Mouse (Mus musculus) hindbrain, embryonic 10.5 days (tissue): ENCODE data around the gene Ttc41. TPM values are rescaled to one million over a fixed set of nuclear protein-coding genes. Genes with fewer than 3 reads are reported as not detected.

ENCODE experiments used
- DNase-seq: peaks from one replicate; pipeline ENCODE4 v3.0.0-alpha.2; 2017; ENCODE audit warnings: low spot score
- H3K27ac ChIP-seq: fragments of 300-500 bp; sonication (generic); 2 replicates; pipeline ENCODE4 v1.5.1; 2016; ENCODE audit warnings: mild to moderate bottlenecking, moderate library complexity
- H3K27me3 ChIP-seq: fragments of 300-500 bp; sonication (generic); 2 replicates; pipeline ENCODE4 v1.6.1; 2016; ENCODE audit warnings: mild to moderate bottlenecking; ENCODE audit not compliant: poor library complexity, insufficient read depth, severe bottlenecking
- H3K36me3 ChIP-seq: fragments of 300-500 bp; sonication (generic); 2 replicates; pipeline ENCODE4 v1.6.1; 2016; ENCODE audit warnings: mild to moderate bottlenecking, moderate library complexity
- H3K4me1 ChIP-seq: fragments of 300-500 bp; sonication (generic); replicated peaks from 2 replicates; pipeline ENCODE4 v1.6.1; 2016; ENCODE audit warnings: mild to moderate bottlenecking
- H3K4me3 ChIP-seq: fragments of 300-500 bp; sonication (generic); 2 replicates; pipeline ENCODE4 v1.5.1; 2016; ENCODE audit warnings: mild to moderate bottlenecking, moderate library complexity
- H3K9me3 ChIP-seq: fragments of 300-500 bp; sonication (generic); 2 replicates; pipeline ENCODE4 v1.6.1; 2016; ENCODE audit warnings: mild to moderate bottlenecking, moderate library complexity
- WGBS: fragments of 180-500 bp; shearing (Covaris S2); methylation state at CpG from one replicate; pipeline ENCODE4 v1.1.7; 2016; 5-methylcytosine and 5-hydroxymethylcytosine counted together
- polyA plus RNA-seq: library from polyadenylated mRNA; unstranded; fragments of >200 nt; fragmentation: Nextera tagmentation; extraction: Ambion mirVana; gene quantifications from 2 replicates; pipeline ENCODE4 v1.2.1, GENCODE M21; 2016

The Ttc41 gene
- polyA plus RNA-seq, 1 experiment from 2014 or later: 2.9 TPM

DNA sequence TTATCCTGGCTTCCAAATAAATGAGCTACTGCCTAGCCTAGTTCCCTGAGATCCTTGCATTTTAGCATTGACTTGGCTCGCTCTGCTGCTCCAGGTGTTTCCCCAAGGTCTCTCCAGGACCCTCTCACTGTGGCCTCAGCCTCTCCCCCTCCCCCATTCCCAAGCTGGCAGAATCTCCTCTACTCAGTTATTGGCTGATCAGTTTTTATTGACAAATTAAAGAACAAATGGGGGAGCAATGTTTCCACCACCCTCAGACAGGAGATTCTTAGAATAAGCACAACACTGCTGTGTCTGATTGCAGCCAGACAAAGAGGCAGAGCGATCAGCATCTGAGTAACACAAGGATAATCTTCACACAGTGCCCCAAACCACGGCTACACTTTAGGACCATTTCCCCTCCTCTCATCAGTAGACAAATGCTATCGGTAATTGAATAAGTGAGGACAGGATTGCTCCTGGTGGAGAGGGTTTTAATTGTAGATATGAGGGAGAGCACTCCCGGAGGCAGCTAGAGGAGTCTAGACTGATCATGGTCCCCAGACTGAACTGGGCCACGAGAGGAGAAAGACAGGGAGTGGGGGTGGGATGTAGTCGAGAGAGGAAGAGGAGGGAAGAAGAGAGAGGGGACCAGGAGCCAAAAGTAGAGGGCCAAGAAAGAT is 56.2 kb downstream of the Ttc41 start:
- H3K9me3 ChIP-seq: no peaks in the 10 kb centered on the region
- no peaks in the 10 kb centered on the region for H3K4me1 ChIP-seq
- H3K27me3 ChIP-seq: no peaks in the 10 kb centered on the region
- no peaks in the 10 kb centered on the region for H3K36me3 ChIP-seq
- no peak overlapping the region for H3K4me3 ChIP-seq
- DNase-seq: no peak
- 55% methylated on average over 7 of the region's 7 CpGs for WGBS
- no peak overlapping the region for H3K27ac ChIP-seq

- no peak overlapping the region for H3K27ac ChIP-seq
- no peaks in the 10 kb centered on the region for H3K9me3 ChIP-seq
- no peaks in the 10 kb centered on the region for H3K4me1 ChIP-seq
- DNase-seq: no peak
- H3K27me3 ChIP-seq: no peaks in the 10 kb centered on the region
- no peaks in the 10 kb centered on the region for H3K36me3 ChIP-seq
- 76% methylated on average over 3 of the region's 3 CpGs for WGBS
- H3K4me3 ChIP-seq: no peak overlapping the region
Observed at GRCm38 (mm10) chr10:86762384-86762730, 56.7 kb downstream of the Ttc41 start.

DNA sequence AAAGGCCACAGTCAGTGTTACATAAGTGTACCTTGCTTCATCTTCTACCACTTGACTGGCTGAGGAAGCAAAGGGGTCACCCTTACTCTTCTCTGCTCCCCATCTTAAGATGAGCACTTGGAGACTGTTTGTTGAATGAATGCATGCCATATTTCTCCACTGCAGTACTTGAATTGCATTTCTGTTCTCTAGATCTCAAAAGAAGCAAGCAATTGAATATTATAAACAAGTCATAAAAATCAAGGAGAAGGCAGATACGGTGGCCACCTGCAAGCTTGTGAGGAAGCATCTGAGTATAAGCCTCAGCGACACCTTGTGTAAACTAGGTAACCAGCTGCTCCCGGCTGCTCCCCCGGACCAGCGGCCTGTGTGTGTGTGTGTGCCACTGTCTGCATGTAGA is 58.1 kb downstream of the Ttc41 start, which contains the start of gene Gm49358:
TSS of gene Gm49358 (plus strand) at position 301 of the 400 bp plus-strand sequence.
- Histone ChIP-seq H3K9me3 (no peaks in the 10 kb centered on the region), H3K36me3 (no peaks in the 10 kb centered on the region), H3K4me3 (no peak within 1 kb of the TSS), H3K27me3 (no peaks in the 10 kb centered on the region), H3K4me1 (no peaks in the 10 kb centered on the region), H3K27ac (no peak within 1 kb of the TSS)
- no peak for DNase-seq
- WGBS: 96% methylated on average over 5 of the region's 5 CpGs

DNA sequence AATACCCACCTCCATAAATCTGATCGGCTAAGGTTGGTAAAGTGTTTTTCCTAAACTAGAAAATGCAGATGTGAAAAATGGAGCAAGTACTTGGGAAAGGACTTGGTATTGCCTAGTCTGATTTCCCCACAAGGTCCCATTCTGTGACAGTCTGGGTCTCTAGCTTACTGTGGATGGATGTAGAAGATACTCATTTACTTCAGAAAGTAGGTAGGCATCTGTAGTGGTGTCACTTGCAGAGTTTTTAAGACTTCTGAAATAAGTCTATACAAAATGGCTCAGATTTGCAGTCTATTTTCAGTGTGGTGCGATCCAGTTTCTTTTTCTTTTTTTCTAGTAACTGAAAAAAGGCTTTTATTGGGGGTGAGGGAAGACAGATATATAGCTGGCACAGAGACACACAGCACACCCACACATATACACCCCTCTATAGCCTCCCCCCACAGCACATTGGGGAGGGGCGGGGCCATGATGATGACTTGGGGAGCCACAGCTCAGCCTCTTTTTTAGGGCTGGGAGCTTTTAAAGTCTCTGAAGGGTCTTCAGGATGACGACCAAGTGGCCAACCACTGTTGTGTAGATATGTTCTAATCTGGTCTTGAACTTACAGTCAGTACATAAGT is 59.8 kb downstream of the Ttc41 start:
- Histone ChIP-seq H3K4me1 (peaks cover 11% of the 10 kb centered on the region), H3K4me3 (no peak overlapping the region), H3K27me3 (no peaks in the 10 kb centered on the region), H3K9me3 (no peaks in the 10 kb centered on the region), H3K27ac (no peak overlapping the region), H3K36me3 (no peaks in the 10 kb centered on the region)
- 87% methylated on average over 4 of the region's 4 CpGs for WGBS
- DNase-seq: no peak

- DNase-seq: no peak
- Histone ChIP-seq H3K9me3 (no peaks in the 10 kb centered on the region), H3K4me1 (peaks cover 11% of the 10 kb centered on the region), H3K27me3 (no peaks in the 10 kb centered on the region), H3K36me3 (no peaks in the 10 kb centered on the region), H3K27ac (no peak overlapping the region), H3K4me3 (no peak overlapping the region)
- 66% methylated on average over 5 of the region's 5 CpGs for WGBS
Observed at GRCm38 (mm10) chr10:86769216-86769615, 63.6 kb downstream of the Ttc41 start.

DNA sequence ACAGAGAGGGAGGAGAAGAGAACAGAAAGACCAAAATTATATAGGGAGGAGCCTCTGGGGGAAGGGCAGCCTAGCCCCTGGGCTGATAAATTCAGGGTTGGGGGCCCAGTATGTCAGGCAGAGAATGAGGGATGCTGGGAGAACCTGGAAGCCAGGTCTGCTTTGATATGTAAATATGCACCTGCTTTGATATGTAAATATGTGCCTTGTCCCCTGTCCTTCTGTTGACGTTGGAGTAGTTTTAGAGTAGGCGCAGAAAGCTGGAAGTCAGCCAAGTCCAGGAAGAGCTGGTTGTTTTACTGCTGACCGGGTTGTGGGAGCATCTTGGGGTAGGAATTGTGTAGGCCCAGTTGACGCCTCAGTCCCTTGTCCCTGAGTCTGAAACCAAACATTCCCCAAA is 64.2 kb downstream of the Ttc41 start:
- Histone ChIP-seq H3K27ac (no peak overlapping the region), H3K9me3 (no peaks in the 10 kb centered on the region), H3K36me3 (no peaks in the 10 kb centered on the region), H3K27me3 (no peaks in the 10 kb centered on the region), H3K4me3 (no peak overlapping the region), H3K4me1 (peaks cover 11% of the 10 kb centered on the region)
- WGBS: 51% methylated on average over 4 of the region's 4 CpGs
- DNase-seq: no peak

DNA sequence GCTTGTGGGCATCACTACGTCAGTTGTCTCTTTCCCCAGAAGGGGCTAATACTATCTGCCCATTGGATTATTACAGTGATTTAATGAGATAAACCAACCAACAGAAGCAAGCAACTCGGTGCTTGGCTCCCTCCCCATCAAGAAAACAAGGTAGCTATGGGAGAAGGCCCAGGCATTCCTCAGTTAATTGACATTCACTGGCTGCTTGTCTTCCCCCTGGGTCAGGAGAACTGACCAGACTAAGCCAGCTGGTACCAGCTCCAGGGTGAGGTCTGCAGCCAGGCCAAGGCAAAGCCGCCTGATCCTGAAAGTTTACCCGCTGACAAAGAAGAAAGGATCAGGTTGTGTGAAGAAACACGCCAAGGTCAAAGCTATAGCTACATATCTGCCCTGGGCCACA is 66.1 kb downstream of the Ttc41 start:
- H3K9me3 ChIP-seq: no peaks in the 10 kb centered on the region
- 85% methylated on average over 5 of the region's 5 CpGs for WGBS
- H3K4me3 ChIP-seq: no peak overlapping the region
- H3K36me3 ChIP-seq: no peaks in the 10 kb centered on the region
- H3K27me3 ChIP-seq: no peaks in the 10 kb centered on the region
- DNase-seq: no peak
- no peak overlapping the region for H3K27ac ChIP-seq
- peaks cover 11% of the 10 kb centered on the region for H3K4me1 ChIP-seq

DNA sequence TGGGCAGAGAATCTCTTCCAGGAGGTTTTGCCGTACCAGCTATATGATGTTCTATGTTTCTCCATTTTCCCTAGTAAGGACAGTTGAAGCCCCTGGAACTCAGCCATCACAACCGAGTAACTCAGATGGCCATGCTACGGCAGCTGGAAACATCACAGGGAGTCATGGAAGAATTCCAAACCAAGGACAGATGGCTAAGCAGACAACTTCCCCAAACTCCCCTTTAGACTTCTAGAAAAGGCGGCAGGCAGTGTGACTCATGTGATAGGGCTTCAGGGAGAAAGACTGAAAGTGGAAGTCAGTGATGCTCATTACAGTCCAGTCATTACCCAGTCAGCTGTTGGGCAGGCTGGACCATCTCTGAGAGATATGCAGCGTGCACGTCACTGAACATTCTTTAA is 66.6 kb downstream of the Ttc41 start:
- Histone ChIP-seq H3K9me3 (no peaks in the 10 kb centered on the region), H3K27me3 (no peaks in the 10 kb centered on the region), H3K4me1 (peaks cover 11% of the 10 kb centered on the region), H3K27ac (no peak overlapping the region), H3K36me3 (no peaks in the 10 kb centered on the region), H3K4me3 (no peak overlapping the region)
- 85% methylated on average over 6 of the region's 6 CpGs for WGBS
- no peak for DNase-seq

- 81% methylated on average over 4 of the region's 4 CpGs for WGBS
- no peaks in the 10 kb centered on the region for H3K36me3 ChIP-seq
- H3K4me3 ChIP-seq: no peak overlapping the region
- no peak for DNase-seq
- no peaks in the 10 kb centered on the region for H3K9me3 ChIP-seq
- H3K27ac ChIP-seq: no peak overlapping the region
- peaks cover 20% of the 10 kb centered on the region for H3K4me1 ChIP-seq
- H3K27me3 ChIP-seq: peaks cover 5% of the 10 kb centered on the region; the same call in 1 of the 2 replicates
Observed at GRCm38 (mm10) chr10:86773360-86773759, 67.7 kb downstream of the Ttc41 start.

DNA sequence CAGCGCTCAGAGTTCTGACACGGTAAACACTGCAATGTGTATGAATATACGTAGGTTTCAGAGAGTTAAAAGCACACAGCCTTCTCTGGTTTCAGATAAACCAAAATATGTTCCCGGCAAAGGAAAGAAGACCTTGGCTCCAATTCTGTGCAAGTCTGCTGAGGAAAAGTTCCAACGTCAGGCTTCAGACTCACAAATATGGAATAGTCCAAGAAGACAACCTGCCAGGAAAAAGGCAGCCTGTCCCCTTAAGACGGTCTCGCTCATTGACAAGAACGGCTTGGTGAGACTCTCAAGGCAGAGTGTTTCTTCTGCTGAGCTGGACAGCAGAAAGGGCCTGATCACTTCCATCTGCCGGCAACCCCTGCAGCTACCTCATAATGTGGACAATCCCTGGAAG is 70.7 kb downstream of the Ttc41 start:
- Histone ChIP-seq H3K36me3 (no peaks in the 10 kb centered on the region), H3K27ac (no peak overlapping the region), H3K4me3 (no peak overlapping the region), H3K27me3 (peaks cover 28% of the 10 kb centered on the region), H3K9me3 (no peaks in the 10 kb centered on the region), H3K4me1 (peaks cover 28% of the 10 kb centered on the region)
- peak; percentile 26 for DNase-seq
- 76% methylated on average over 9 of the region's 9 CpGs for WGBS

- WGBS: 40% methylated on average over 19 of the region's 19 CpGs
- Histone ChIP-seq H3K4me3 (peak overlapping the region; percentile 76), H3K27ac (peak overlapping the region; percentile 90), H3K9me3 (no peaks in the 10 kb centered on the region), H3K36me3 (no peaks in the 10 kb centered on the region), H3K4me1 (peaks cover 39% of the 10 kb centered on the region), H3K27me3 (peaks cover 29% of the 10 kb centered on the region)
- no peak for DNase-seq
Observed at GRCm38 (mm10) chr10:86777614-86778319, 72.2 kb downstream of the Ttc41 start.

DNA sequence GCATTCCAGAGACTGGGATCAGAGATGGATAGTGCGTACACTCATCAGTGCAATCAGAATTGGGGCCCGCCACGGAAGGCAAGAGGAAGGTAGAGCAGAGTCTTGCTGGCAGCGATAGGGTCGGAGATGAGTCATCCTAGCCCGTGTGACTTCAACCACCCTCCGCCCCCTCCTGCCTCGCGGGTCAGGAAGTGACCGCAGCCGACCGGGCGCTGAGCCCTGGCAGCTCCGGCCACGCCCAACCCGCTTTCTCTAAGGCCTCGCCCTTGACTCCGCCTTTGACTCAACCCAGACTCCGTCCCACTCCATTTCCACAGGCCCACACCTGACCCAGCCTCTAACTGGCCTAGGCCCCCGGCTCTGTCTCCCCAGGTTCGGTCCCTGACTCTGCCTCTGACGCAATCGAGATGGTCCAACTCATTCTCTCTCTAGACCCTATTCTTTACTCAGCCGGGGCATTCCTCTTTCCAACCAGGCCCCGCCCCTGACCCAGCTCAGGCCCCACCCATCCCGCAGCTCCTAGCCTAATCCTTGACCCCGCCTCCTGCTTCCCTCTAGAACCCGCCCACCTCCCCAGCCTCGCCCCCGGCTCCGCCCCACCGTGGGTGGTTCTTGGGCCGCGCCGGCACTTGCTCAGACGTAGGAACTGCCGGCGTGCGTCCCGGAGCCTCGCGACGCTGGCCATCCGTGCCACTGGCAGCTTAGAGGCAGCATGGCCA is 72.9 kb downstream of the Ttc41 start, which contains the start of gene Nt5dc3:
TSS of gene Nt5dc3 (plus strand) at position 608 of the 719 bp plus-strand sequence.
- WGBS: 1% methylated on average over 44 of the region's 44 CpGs
- peaks cover 42% of the 10 kb centered on the region for H3K4me1 ChIP-seq
- H3K27ac ChIP-seq: peak within 1 kb of the TSS; percentile 90

More for the DNA sequence above, 72.9 kb downstream of the Ttc41 start, which contains the start of gene Nt5dc3:
- H3K36me3 ChIP-seq: no peaks in the 10 kb centered on the region
- H3K4me3 ChIP-seq: peak within 1 kb of the TSS; percentile 76
- H3K9me3 ChIP-seq: no peaks in the 10 kb centered on the region
- H3K27me3 ChIP-seq: peaks cover 29% of the 10 kb centered on the region
- DNase-seq: peak; percentile 97
